Mouse (Mus musculus): ENCODE measurements around the gene AW549877. TPM values are rescaled to one million over a fixed set of nuclear protein-coding genes. Genes with fewer than 3 reads are reported as not detected.

AW549877 gene
- polyA plus RNA-seq (2014; fragmentation: Illumina TruSeq; extraction: RNeasy Lipid Tissue Mini Kit (QIAGEN cat#74804); ENCODE audit: low replicate concordance): 151 TPM

GRCm38 (mm10) chr15:3995448-3996266 is at the start of gene AW549877:
AW549877 (minus strand) TSS chr15:3995744.

GRCm38 (mm10) chr15:4026231-4026773 is 30.8 kb upstream of the AW549877 start, which contains the start of gene Oxct1:
Oxct1 (plus strand) TSS chr15:4026383.

DNA sequence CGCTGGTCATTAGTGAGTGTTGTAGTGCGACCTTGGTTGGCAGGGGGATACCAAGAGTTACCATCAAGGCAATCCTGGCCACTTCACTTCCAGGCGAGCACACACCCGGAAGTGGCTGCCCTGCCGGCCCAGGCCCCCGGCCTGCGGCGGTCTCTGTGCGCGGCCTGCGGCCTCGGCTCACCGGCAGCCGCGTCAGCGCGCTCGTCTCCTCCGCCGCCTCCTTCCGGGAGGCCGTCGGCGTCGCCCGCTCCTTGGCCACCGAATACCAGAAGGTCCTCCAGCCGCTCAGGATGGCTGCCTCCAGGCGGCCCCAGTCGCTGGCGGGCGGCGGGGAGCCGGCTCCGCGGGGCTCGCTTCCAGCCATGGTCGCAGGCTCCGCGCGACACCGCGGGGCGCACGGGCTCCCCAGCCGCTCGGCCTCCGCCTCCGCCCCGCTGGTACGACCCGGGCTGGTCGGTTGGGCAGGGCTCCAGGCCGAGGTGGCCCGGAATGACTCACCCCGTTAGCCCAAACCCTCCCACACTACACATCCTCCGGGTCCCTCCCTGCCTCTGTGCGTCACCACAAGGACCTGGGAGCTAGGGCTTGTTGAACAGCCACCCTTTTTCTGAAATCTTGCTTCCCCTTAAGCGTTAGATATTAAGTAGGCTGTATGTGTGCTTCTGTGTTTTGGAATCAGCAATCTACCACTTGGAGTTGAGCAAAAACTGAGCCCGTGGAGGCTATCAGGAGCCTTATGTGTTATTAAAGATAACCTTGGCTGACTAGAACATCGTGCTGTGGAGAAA is 16.3 kb downstream of the AW549877 start, which contains the start of gene Fbxo4:
TSS of gene Fbxo4 (minus strand) at position 513 of the 788 bp plus-strand sequence.

Other genes with a start within 250 kb of the AW549877 start
- 34.8 TPM for gene Fbxo4, start 16.2 kb downstream of the AW549877 start, polyA plus RNA-seq (2014; fragmentation: Illumina TruSeq; extraction: RNeasy Lipid Tissue Mini Kit (QIAGEN cat#74804); ENCODE audit: low replicate concordance)
- gene Oxct1, start 30.6 kb upstream of the AW549877 start, polyA plus RNA-seq (2014; fragmentation: Illumina TruSeq; extraction: RNeasy Lipid Tissue Mini Kit (QIAGEN cat#74804); ENCODE audit: low replicate concordance): 203 TPM

Measured in small intestine, adult 10 weeks (tissue).